ENCODE assay signal across 13 mouse cellular contexts in genomic region chr14:74899953-74900704, GRCm38 (mm10). TPM values are rescaled to one million over a fixed set of nuclear protein-coding genes. Genes with fewer than 3 reads are reported as not detected.
DNase-seq lines count a peak whose midpoint lies in the region; ATAC-seq and TF ChIP-seq lines count a peak whose summit lies in the region.
"Had no signal": no experiment of that assay in that cellular context is flagged by ENCODE, and none has a peak within 500 bp of the region (broad histone marks: within the 10 kb centered on the region; RNA-seq: fewer than 3 reads in every experiment).

No protein-coding gene starts in this region.

- no peak overlapping the region for H3K9ac ChIP-seq in forebrain, postnatal 0 days
- H3K9ac ChIP-seq in forebrain, embryonic 16.5 days (replicated peaks; ENCODE audit: low read depth, low read length), result no peak overlapping the region
- no peak overlapping the region for H3K9ac ChIP-seq in midbrain, embryonic 14.5 days (replicated peaks; ENCODE audit: low read length)
- H3K9ac ChIP-seq in liver, embryonic 12.5 days, result peak overlapping the region; percentile 61
- H3K9ac ChIP-seq: embryonic facial prominence, embryonic 13.5 days; limb, embryonic 13.5 days had no signal

- TF ChIP-seq CTCF in forebrain, postnatal 0 days (IDR thresholded peaks at IDR 0.05; ENCODE audit: low read depth), result no peak

- 0 out of 2 replicates have a peak, but pooled peaks cover 3% of the 10 kb centered on the region for H3K4me1 ChIP-seq in forebrain, postnatal 0 days (ENCODE audit: insufficient read depth)
- H3K4me1 ChIP-seq in forebrain, embryonic 16.5 days (replicated peaks; ENCODE audit: control insufficient read depth, insufficient read depth, low read length), result no peaks in the 10 kb centered on the region
- peaks cover 16% of the 10 kb centered on the region for H3K4me1 ChIP-seq in midbrain, embryonic 10.5 days
- H3K4me1 ChIP-seq in midbrain, embryonic 14.5 days (ENCODE audit: control insufficient read depth, insufficient read depth, low read length), result 0 out of 2 replicates have a peak, but pooled peaks cover 6% of the 10 kb centered on the region
- H3K4me1 ChIP-seq in liver, embryonic 12.5 days, result peaks cover 45% of the 10 kb centered on the region

- no peak for DNase-seq in forebrain, postnatal 0 days
- DNase-seq in midbrain, embryonic 10.5 days (ENCODE audit: low spot score), result no peak
- DNase-seq in midbrain, embryonic 14.5 days, result no peak
- DNase-seq in testis, postnatal 14 days (ENCODE audit: low spot score), result peak; percentile 37
- DNase-seq in layer of hippocampus, postnatal 14 days (ENCODE audit: low spot score in 2 of 2), result no peak
- no peak for DNase-seq in spleen, postnatal 4 days (ENCODE audit: low spot score in 2 of 2)
- DNase-seq: adrenal gland, postnatal 10 days; thymus, postnatal 4 days had no signal

- no peak overlapping the region for H3K4me2 ChIP-seq in forebrain, postnatal 0 days (ENCODE audit: low read depth)
- no peak overlapping the region for H3K4me2 ChIP-seq in forebrain, embryonic 16.5 days (ENCODE audit: low read length)
- no peak overlapping the region for H3K4me2 ChIP-seq in midbrain, embryonic 14.5 days (ENCODE audit: low read length)
- peak overlapping the region; percentile 70 for H3K4me2 ChIP-seq in liver, embryonic 12.5 days
- H3K4me2 ChIP-seq: embryonic facial prominence, embryonic 13.5 days; limb, embryonic 13.5 days had no signal

- no peaks in the 10 kb centered on the region for H3K36me3 ChIP-seq in forebrain, postnatal 0 days (ENCODE audit: insufficient read depth)
- no peaks in the 10 kb centered on the region for H3K36me3 ChIP-seq in forebrain, embryonic 16.5 days (ENCODE audit: control insufficient read depth, insufficient read depth)
- H3K36me3 ChIP-seq in midbrain, embryonic 10.5 days, result no peaks in the 10 kb centered on the region
- H3K36me3 ChIP-seq in midbrain, embryonic 14.5 days (ENCODE audit: control insufficient read depth, insufficient read depth, low read length), result no peaks in the 10 kb centered on the region
- H3K36me3 ChIP-seq in liver, embryonic 12.5 days, result no peaks in the 10 kb centered on the region
- H3K36me3 ChIP-seq: embryonic facial prominence, embryonic 13.5 days; limb, embryonic 13.5 days had no signal

- peak overlapping the region; percentile 9; the same call in 1 of the 2 replicates for H3K27ac ChIP-seq in forebrain, postnatal 0 days (ENCODE audit: low read depth, low read length)
- no peak overlapping the region for H3K27ac ChIP-seq in forebrain, embryonic 16.5 days (ENCODE audit: low read length)
- peak overlapping the region; percentile 72 for H3K27ac ChIP-seq in midbrain, embryonic 10.5 days (replicated peaks)
- no peak overlapping the region for H3K27ac ChIP-seq in midbrain, embryonic 14.5 days (replicated peaks; ENCODE audit: low read depth, low read length)
- H3K27ac ChIP-seq in liver, embryonic 12.5 days, result peak overlapping the region; percentile 89
- H3K27ac ChIP-seq: embryonic facial prominence, embryonic 13.5 days; limb, embryonic 13.5 days had no signal

- no peaks in the 10 kb centered on the region for H3K27me3 ChIP-seq in forebrain, postnatal 0 days (ENCODE audit: insufficient read depth, low read length)
- H3K27me3 ChIP-seq in forebrain, embryonic 16.5 days (replicated peaks; ENCODE audit: control insufficient read depth, insufficient read depth, low read length), result no peaks in the 10 kb centered on the region
- H3K27me3 ChIP-seq in midbrain, embryonic 10.5 days (ENCODE audit: low read depth, poor library complexity, severe bottlenecking), result no peaks in the 10 kb centered on the region
- H3K27me3 ChIP-seq in midbrain, embryonic 14.5 days (ENCODE audit: control insufficient read depth, insufficient read depth, low read length), result no peaks in the 10 kb centered on the region
- H3K27me3 ChIP-seq in liver, embryonic 12.5 days (replicated peaks), result no peaks in the 10 kb centered on the region
- H3K27me3 ChIP-seq: CH12.LX; embryonic facial prominence, embryonic 13.5 days; limb, embryonic 13.5 days had no signal

- 54% methylated on average over 13 of the region's 13 CpGs for WGBS in forebrain, postnatal 0 days
- 55% methylated on average over 13 of the region's 13 CpGs for WGBS in forebrain, embryonic 16.5 days
- 66% methylated on average over 13 of the region's 13 CpGs for WGBS in midbrain, embryonic 10.5 days
- 51% methylated on average over 13 of the region's 13 CpGs for WGBS in midbrain, embryonic 14.5 days
- WGBS in liver, embryonic 12.5 days (ENCODE audit: insufficient replicate concordance), result 42% methylated on average over 13 of the region's 13 CpGs

- no peak for ATAC-seq in forebrain, postnatal 0 days
- ATAC-seq in forebrain, embryonic 16.5 days, result no peak
- no peak for ATAC-seq in midbrain, embryonic 14.5 days (ENCODE audit: low FRiP score, low TSS enrichment)
- peak; percentile 67 for ATAC-seq in liver, embryonic 12.5 days

- H3K4me3 ChIP-seq in forebrain, postnatal 0 days (ENCODE audit: low read depth, low read length), result no peak overlapping the region
- H3K4me3 ChIP-seq in forebrain, embryonic 16.5 days (replicated peaks; ENCODE audit: low read length), result no peak overlapping the region
- H3K4me3 ChIP-seq in midbrain, embryonic 10.5 days, result no peak overlapping the region
- no peak overlapping the region for H3K4me3 ChIP-seq in midbrain, embryonic 14.5 days (replicated peaks; ENCODE audit: low read depth, low read length)
- H3K4me3 ChIP-seq in liver, embryonic 12.5 days, result peak overlapping the region; percentile 26; the same call in 1 of the 2 replicates
- H3K4me3 ChIP-seq: embryonic facial prominence, embryonic 13.5 days; limb, embryonic 13.5 days had no signal

- no peaks in the 10 kb centered on the region for H3K9me3 ChIP-seq in forebrain, postnatal 0 days (ENCODE audit: low read length)
- no peaks in the 10 kb centered on the region for H3K9me3 ChIP-seq in forebrain, embryonic 16.5 days (ENCODE audit: control insufficient read depth, low read length)
- no peaks in the 10 kb centered on the region; the same call in 1 of the 2 replicates for H3K9me3 ChIP-seq in midbrain, embryonic 10.5 days (replicated peaks)
- no peaks in the 10 kb centered on the region for H3K9me3 ChIP-seq in midbrain, embryonic 14.5 days (ENCODE audit: control insufficient read depth, low read length)
- H3K9me3 ChIP-seq in liver, embryonic 12.5 days (replicated peaks), result no peaks in the 10 kb centered on the region
- H3K9me3 ChIP-seq: embryonic facial prominence, embryonic 13.5 days; limb, embryonic 13.5 days had no signal

RNA-seq across cellular contexts. Expression of gene Lrch1, which starts 47.5 kb away (rescaled TPM):
- 12.6 and 20.8 TPM in 2 replicates for total RNA-seq in forebrain, postnatal 0 days (2014; rRNA removed)
- 8.1 and 12.7 TPM in 2 replicates for polyA plus RNA-seq in forebrain, postnatal 0 days (2015; fragmentation: Nextera tagmentation; extraction: Ambion mirVana)
- polyA plus RNA-seq in forebrain, embryonic 16.5 days (2015; fragmentation: Nextera tagmentation; extraction: Ambion mirVana), result 11.4 and 12.5 TPM in 2 replicates
- 6.2 and 6.4 TPM in 2 replicates for polyA plus RNA-seq in midbrain, embryonic 10.5 days (2016; fragmentation: Nextera tagmentation; extraction: Ambion mirVana)
- 14.3 and 19.4 TPM in 2 replicates for polyA plus RNA-seq in midbrain, embryonic 14.5 days (2014; fragmentation: Nextera tagmentation; extraction: Ambion mirVana)
- 6.5 and 7.8 TPM in 2 replicates for polyA plus RNA-seq in liver, embryonic 12.5 days (2016; fragmentation: Nextera tagmentation; extraction: Ambion mirVana)
- total RNA-seq in layer of hippocampus, postnatal 14 days (2021), result 10 to 100 TPM; 21.9 to 24.1 TPM

Comparison
In these comparisons a context has a peak if more than half of its experiments do, and no peak if none do; other contexts are left out.
1. H3K27ac ChIP-seq: peak in forebrain, postnatal 0 days (single experiment), midbrain, embryonic 10.5 days (single experiment) and liver, embryonic 12.5 days (single experiment); none in forebrain, embryonic 16.5 days (single experiment) and midbrain, embryonic 14.5 days (single experiment).